Mouse (Mus musculus): ENCODE results near the gene Psg16.

The Psg16 gene

GRCm38 (mm10) chr7:17073904-17074615 lies at the start of gene Psg16:
Psg16 (plus strand) TSS chr7:17074040.
- ChIA-PET POLR2A (interaction anchor here in 3 of 4 experiments (0.6 to 1.2 kb wide), 3 partner anchors 12 to 73 kb away, joined by 3 to 5 read pairs (median 4); partner anchors contain the start of gene Hif3a (in 1 of the 3)), CTCF (interaction anchor here (0.6 to 2.2 kb wide), 37 partner anchors 9 to 1027 kb away, joined by 3 to 12 read pairs (median 4); partner anchors contain the start of genes Hif3a (in 3 of the 4), Dact3 (in 1 of the 4) and Psg29 (in 1 of the 4))

DNA sequence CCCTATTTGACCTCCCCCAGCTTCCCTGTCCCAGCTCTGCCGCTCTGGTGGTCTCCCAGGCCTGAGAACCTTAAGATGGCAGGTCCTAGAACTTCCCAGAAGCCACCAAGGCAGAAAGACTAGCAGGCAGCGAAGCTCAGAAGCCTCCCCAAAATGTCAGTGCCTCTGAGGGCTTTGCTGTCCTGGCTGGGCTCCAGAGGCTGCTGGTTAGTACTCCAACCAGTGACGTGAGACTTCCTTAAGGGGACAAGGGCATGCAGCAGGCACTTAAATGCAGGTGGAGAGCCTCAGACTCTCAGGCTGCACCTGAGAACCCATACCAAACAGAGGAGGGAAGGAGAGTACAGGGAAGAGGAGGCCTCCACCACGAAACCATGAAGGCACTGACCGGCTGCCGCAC lies 49.7 kb upstream of the Psg16 start:
- ChIA-PET POLR2A (interaction anchor here in 3 of 4 experiments (0.7 to 1.4 kb wide), 4 partner anchors 12 to 181 kb away, joined by 3 to 4 read pairs (median 3); partner anchors contain the start of gene Prkd2 (in 1 of the 3)), CTCF (interaction anchor here in 3 of 4 experiments (1.2 to 2.2 kb wide), 5 partner anchors 8 to 129 kb away, joined by 3 to 7 read pairs (median 3); no protein-coding TSS in a partner anchor)

DNA sequence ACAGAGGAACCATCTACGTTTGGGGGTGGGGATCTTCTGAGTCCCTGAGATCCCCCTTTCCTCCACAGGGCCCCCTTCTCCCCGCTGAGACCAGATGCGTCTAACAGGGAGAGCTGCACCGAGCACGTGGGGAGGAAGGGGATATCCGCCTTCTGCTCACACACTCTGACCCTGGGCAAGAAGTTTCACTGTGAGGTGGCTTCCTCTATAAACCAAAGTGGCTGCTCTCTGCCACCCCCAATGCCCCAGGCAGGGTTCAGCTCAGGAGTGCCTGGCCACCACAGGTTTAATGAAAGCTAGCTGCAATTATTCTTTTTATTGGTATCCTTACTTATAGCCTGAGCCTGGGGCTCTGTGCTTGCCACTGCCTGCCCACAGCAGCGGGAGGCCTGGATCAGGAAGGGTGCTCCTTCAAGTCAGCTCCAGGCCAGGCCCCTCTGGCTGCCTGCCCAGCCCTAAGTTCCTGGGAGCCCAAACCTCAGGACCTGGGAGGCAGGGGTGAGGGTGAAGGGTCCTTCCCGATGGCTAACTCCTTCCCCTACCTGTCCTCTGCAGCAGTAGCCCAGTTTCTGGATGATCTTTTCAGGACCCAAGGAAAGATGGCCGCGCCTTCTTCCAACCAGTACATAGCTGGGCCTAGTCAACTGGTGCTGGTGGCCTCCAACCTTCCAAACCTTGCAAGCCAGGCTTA lies 48.9 kb upstream of the Psg16 start:
- CTCF ChIA-PET, result interaction anchor here (0.5 to 2.1 kb wide), 10 partner anchors 9 to 1068 kb away, joined by 3 to 6 read pairs (median 3); no protein-coding TSS in a partner anchor
- POLR2A ChIA-PET, result interaction anchor here in 2 of 4 experiments (1.0 to 1.8 kb wide), 8 partner anchors 9 to 75 kb away, joined by 3 to 6 read pairs (median 4); partner anchors contain the start of gene Gm42372 (in 1 of the 2)

GRCm38 (mm10) chr7:17025505-17025894 lies 48.3 kb upstream of the Psg16 start:
- ChIA-PET CTCF (interaction anchor here (0.6 to 2.1 kb wide), 5 partner anchors 23 to 41 kb away, joined by 3 to 6 read pairs (median 3); no protein-coding TSS in a partner anchor), POLR2A (interaction anchor here in 2 of 4 experiments (1.0 to 1.8 kb wide), 8 partner anchors 10 to 75 kb away, joined by 3 to 6 read pairs (median 4); partner anchors contain the start of gene Gm42372 (in 1 of the 2))

DNA sequence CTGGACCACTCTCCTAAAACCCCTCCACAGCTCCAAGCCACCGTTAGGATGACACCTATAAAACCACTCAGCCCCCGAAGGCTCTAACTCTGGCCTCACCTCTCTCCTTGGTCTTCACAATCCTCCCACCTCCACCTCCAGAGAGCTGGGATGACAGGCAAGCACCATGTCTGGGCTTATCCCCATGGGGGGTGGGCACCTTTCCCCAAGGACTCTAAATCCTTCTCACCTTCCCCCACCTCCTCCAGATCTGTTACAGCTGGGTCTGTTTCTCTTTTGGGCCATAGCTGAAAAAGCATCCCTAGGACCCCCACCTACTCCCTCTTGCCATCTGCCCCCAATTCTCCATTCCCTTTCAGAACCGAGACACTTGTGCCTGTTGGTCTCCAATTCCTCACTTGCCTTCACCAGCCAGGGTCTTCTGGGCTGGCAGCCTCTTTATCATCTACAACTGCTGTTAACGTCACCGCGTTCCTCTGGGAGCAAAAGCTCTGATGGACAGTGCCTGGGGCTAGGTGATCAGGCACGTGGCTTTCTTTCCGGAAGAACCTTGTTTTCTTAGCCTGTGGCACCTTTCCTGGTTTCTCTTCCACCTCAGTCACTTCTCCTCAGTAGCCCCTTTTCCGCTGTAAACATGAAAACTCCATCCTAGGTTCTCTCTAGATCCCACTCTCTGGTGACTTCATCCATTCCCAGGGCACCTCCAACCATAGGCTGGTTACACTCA lies 47.8 kb upstream of the Psg16 start:
- ChIA-PET CTCF (interaction anchor here in 3 of 4 experiments (0.8 to 2.1 kb wide), 3 partner anchors 24 to 81 kb away, joined by 3 to 6 read pairs (median 3); partner anchors contain the start of gene Pnmal2 (in 1 of the 3)), POLR2A (interaction anchor here in 2 of 4 experiments (0.7 to 2.0 kb wide), 10 partner anchors 10 to 128 kb away, joined by 3 to 6 read pairs (median 4); partner anchors contain the start of gene Gm42372 (in 1 of the 2))

DNA sequence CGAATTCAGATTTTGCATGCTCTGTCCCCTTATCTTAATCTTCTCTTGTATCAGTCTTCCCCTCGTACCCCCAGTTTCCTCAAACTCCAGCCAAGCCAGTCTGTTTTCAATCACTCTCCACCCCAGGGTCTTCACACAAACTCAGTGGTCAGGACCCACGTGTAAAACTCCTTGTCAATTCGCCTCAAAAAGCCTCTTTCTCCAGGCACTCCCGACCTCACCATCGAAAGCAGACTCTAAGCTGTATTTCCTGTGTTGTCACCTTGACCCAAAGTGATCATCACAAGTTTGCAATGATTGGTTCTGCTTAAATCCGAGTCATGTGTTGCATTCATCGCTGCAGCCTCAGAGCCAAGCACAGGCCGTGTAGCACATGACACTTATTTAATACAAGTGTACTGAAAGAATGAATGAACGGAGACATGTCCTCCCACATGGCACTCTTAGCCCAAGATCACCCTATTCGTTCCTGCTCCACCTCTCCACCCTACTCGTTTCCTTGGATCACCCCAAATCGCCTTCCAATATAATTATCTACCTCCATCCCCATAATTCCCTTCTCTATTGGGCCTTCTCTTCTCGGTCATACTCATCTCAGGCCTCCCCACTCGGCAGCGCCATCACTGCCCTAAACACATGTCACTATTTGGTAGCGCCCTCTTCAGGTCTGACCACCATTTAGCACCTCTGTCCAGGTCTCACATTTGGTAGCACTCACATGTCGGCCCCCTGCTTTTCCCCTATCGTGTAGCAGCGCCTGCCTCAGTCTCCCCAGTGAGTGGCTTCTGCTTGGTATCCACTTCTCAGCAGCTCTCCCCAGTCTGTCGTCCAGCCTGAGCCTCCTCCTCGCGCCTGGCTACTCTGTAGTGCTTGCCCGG lies 46.9 kb upstream of the Psg16 start:
- POLR2A ChIA-PET, result interaction anchor here in 2 of 4 experiments (1.0 to 2.1 kb wide), 5 partner anchors 11 to 29 kb away, joined by 3 to 6 read pairs (median 4); no protein-coding TSS in a partner anchor
- CTCF ChIA-PET, result interaction anchor here (0.6 to 2.4 kb wide), 6 partner anchors 24 to 82 kb away, joined by 3 to 9 read pairs (median 5); partner anchors contain the start of gene Pnmal2 (in 1 of the 4)

DNA sequence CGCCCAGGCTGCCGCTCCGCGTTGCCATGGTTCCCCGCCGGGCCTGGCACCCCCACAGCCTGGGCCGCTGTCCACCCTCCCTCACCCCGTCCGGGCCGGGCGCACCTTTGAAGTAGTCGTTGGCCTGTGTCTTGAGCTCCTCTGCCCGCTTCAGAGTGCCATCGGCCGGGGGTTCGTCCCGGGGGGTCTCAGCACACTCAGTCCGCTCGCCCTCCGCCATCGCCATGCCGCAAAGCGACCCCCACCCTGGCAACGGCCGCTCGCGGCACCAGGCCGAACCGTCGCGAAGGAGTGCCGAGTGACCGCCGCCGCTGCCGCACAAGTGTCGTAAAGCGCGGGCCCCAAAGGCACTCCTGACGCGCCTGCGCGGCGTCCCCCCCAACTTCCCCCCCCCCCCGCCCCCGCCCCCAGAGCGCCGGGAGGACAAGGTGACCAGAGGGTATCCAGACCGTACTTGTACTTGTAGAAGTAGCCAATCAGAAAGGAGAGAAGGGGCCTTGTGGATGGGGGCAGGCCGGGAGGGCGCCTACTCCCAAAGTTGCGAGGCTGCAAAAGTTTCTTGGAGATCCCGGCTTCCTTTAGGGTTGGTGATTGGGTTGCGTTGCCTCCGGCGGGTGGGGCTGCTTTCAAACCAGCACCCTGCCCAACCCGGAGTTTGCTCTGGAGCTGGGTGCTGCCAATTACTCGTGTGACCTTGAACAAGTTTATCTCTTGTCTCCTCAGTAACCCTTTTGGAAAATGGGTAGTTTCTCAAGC lies 46.1 kb upstream of the Psg16 start, which contains the start of gene Ppp5c:
Ppp5c (minus strand) TSS at position 337 of the 756 bp plus-strand sequence.
- CTCF ChIA-PET, result interaction anchor here (0.6 to 2.4 kb wide), 5 partner anchors 23 to 398 kb away, joined by 3 to 9 read pairs (median 6); no protein-coding TSS in a partner anchor
- POLR2A ChIA-PET, result interaction anchor here in 3 of 4 experiments (0.6 to 2.1 kb wide), 11 partner anchors 11 to 621 kb away, joined by 3 to 6 read pairs (median 4); no protein-coding TSS in a partner anchor

DNA sequence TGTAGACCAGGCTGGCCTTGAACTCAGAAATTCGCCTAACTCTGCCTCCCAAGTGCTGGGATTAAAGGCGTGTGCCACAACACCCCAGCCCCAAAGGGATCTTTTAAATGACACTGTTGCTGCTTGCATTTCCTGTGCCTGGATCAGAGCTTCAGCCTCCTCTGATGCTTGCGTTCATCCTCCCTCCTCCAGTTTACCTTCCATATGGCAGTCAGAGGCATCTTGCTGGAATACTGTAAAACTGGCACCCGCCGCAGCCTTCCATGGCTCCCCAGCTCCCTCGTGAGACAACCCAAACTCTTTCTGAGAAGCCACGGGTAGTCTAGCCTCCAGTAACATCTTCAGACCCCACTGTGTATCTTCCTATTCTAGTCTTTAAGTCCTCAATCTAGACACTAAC lies 44.9 kb upstream of the Psg16 start:
- ChIA-PET CTCF (interaction anchor here in 3 of 4 experiments (0.6 to 2.4 kb wide), 4 partner anchors 22 to 96 kb away, joined by 3 to 7 read pairs (median 5); no protein-coding TSS in a partner anchor), POLR2A (interaction anchor here in 2 of 4 experiments (1.0 to 2.1 kb wide), 6 partner anchors 10 to 129 kb away, joined by 3 to 6 read pairs (median 4); no protein-coding TSS in a partner anchor)

DNA sequence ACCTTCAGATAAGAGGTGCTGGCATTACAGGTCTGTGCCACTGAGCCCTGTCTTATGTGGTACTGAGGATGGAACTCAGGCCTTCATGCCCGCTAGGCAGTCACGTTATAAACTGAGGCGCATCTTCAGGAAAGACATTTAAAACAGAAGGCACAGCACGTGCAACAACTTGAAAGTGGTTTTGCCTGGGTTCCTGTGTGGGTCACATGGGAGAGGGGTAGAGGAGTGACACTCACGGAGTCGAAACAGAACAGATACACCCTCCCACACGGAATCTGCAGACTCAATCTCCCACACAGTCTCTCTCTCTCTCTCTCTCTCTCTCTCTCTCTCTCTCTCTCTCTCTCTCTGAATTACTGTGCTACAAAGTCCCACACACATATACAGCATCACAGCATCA lies 43.6 kb upstream of the Psg16 start:
- CTCF ChIA-PET, result interaction anchor here in 2 of 4 experiments (0.6 to 1.4 kb wide), 2 partner anchors 21 to 31 kb away, joined by 4 to 9 read pairs; no protein-coding TSS in a partner anchor
- POLR2A ChIA-PET, result no interaction called here

DNA sequence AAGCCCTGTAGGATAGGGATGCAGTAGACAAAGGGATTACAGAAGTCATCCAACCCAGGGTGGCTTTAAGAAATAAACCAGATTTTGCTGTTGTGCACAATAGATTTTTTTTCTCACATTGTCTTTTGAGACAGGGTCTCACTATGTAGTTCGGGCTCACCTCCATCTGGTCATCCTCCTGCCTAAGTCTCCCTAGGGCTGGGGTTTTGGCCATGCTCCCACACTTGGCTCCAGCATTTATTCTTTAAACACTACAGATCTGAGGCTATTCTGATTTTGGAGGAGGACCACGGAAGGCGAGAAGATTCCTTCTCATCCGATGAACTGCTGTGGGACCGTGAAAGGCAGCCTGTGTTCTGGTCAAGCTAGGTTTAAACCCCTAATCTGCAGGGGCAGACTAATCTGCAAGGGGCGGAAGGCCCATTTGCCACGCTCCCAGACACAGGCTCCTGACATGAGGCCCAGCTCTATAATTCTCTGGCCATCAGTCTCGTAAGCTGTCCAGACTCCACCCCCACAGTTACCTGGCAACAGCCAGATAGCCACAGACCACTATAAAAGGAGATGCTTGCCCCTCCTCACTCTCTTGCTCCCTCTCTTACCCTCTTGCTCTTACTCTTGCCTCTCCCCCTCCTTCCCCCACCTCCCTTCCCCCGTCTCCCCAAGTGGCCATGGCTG lies 35.7 kb upstream of the Psg16 start:
- ChIA-PET POLR2A (interaction anchor here in 3 of 4 experiments (0.7 to 1.7 kb wide), 6 partner anchors 10 to 76 kb away, joined by 3 to 5 read pairs (median 3); no protein-coding TSS in a partner anchor), CTCF (interaction anchor here in 3 of 4 experiments (0.7 to 1.6 kb wide), 4 partner anchors 10 to 13 kb away, joined by 3 to 11 read pairs (median 4); no protein-coding TSS in a partner anchor)

DNA sequence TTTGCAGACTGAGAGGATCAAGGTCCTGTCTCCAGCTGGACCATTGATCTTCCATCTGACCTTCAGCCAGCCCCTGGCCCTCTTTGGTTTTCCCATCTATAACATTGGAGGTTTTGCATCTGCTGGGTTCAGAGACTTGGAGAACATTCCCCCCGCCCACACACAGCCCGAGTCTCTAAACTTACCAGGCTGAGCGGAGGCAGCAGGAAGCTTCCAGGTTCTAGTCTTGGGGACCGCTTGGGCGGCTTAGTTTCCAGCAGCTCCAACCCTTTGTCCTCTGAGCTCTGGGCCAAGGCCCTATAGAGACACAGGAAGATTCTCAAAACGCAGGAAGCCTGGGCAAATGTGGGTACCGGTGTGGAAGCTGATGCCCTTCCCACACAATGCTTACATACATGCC lies 34.5 kb upstream of the Psg16 start:
- POLR2A ChIA-PET, result interaction anchor here in 2 of 4 experiments (0.9 to 1.7 kb wide), 6 partner anchors 11 to 77 kb away, joined by 3 to 6 read pairs (median 4); no protein-coding TSS in a partner anchor

DNA sequence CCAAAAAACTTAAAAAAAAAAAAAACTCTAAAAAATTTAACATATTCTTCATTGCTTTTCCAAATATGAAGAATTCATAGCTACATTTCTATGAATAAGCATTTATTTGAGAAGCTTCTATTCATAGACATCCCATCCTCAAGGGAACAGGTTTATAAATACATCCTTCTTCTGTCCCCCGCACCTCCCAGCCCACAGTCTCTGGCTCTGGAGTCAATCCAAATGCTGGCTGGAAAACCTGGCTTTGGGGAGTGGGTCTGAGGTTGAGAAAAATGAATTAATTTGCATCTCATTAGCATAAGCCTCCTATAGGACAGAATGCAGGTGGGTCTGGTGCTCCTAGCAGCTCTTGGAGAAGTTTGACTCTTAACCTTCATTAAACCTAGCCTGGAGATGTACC lies 28.1 kb upstream of the Psg16 start:
- POLR2A ChIA-PET, result interaction anchor here in 2 of 4 experiments (0.6 to 1.8 kb wide), 7 partner anchors 9 to 266 kb away, joined by 3 to 6 read pairs (median 3); partner anchors contain the start of genes Hif3a (in 1 of the 2) and Ppp5c (in 1 of the 2)
- CTCF ChIA-PET, result interaction anchor here in 2 of 4 experiments (0.6 to 1.7 kb wide), 6 partner anchors 21 to 1117 kb away, joined by 3 to 15 read pairs (median 5); partner anchors contain the start of gene Psg16 (in 1 of the 2)

More for the DNA sequence above, 34.5 kb upstream of the Psg16 start:
- CTCF ChIA-PET, result interaction anchor here in 3 of 4 experiments (0.6 to 1.6 kb wide), 6 partner anchors 12 to 294 kb away, joined by 3 to 11 read pairs (median 4); no protein-coding TSS in a partner anchor

DNA sequence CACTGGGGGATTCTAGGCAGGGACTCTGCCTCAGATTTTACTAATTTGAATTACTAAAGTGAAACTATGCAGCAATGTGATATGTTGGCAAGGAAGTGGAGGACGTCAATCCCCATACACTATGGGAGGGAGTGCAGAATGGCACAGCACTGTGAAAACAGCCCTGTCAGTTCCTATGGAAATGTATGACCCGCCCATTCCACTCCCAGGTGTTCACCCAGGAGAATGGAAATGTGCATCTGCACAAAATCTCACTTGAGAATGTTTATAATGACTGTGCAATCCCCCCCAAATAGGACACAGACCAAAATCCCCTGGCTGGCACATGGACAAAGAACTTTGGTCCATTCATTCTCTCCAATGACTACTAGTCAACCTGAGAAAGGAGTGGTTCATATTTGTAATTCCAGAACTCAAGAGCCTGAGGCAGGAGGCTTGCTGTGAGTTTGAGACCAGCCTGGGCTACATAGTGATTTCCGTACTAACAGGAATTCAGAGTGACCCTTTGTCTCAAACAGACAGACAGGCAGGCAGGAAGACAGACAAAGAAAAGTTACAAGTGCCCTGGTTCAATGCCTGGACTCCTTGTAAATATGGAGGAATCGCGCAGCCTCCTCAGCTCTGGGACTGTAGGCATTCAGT lies 26.7 kb upstream of the Psg16 start:
- CTCF ChIA-PET, result interaction anchor here in 2 of 4 experiments (0.5 to 0.8 kb wide), 2 partner anchors 9 to 1981 kb away, joined by 3 to 5 read pairs; no protein-coding TSS in a partner anchor
- POLR2A ChIA-PET, result no interaction called here

DNA sequence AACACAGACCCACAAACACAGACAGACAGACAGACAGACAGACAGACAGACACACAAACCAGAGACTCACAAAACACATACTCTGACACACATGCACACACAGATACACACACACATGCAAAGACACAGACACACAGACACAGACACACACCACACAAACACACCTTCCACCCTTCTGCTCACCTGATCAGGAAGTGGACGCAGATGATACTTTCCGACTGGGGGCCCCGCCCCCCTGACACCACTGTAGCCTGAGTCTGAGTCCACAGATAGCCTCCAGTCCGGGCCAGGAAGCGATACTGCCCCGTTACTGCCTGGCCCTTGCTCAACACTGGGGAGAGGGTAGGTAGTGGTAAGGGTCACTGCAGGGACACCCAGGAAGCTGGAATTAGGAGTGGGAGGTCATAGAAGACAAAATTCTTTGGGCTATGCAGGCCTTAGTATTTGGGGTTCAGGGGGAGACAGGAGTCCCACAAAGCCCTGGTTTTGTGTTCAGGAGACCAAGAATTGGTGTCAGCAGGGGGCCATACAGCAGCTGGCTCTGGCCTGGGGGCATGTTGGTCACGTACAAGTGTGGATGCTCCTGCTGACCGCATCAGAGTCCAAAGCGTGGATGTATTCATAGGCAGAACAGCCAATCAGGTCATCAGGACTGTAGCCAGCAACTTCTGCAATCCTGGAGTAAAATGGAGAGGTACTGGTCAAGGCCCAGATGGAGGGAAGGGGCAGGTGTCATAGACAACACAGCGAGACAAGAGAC lies 25.2 kb upstream of the Psg16 start:
- ChIA-PET CTCF (interaction anchor here in 2 of 4 experiments (0.6 to 3.1 kb wide), 2 partner anchors 10 to 46 kb away, joined by 4 to 18 read pairs; no protein-coding TSS in a partner anchor), POLR2A (no interaction called here)

Data from embryonic stem cell, embryonic (primary cell).